Mouse (Mus musculus) heart, adult 2 months (tissue): ENCODE measurements around the gene Zdhhc6.

Experiments used
- CTCF ChIP-seq: fragments of 200-600 bp; IDR thresholded peaks from 2 replicates; pipeline ENCODE4 v1.8.1; 2022; ENCODE audit warnings: antibody characterized with exemption, mild to moderate bottlenecking, moderate library complexity
- EP300 ChIP-seq: fragments of 200-500 bp; IDR thresholded peaks from 2 replicates; pipeline ENCODE4 v1.6.1; 2011; ENCODE audit warnings: low read depth, low read length, control low read depth; ENCODE audit not compliant: insufficient read depth
- POLR2A ChIP-seq: fragments of 200-500 bp; IDR thresholded peaks from 2 replicates; pipeline ENCODE4 v1.6.1; 2011; ENCODE audit warnings: mild to moderate bottlenecking, low read depth, low read length, control low read depth; ENCODE audit not compliant: insufficient read depth

GRCm38 (mm10) chr19:55253239-55253569 lies 62.6 kb downstream of the Zdhhc6 start:
- no peak for TF ChIP-seq POLR2A
- no peak for TF ChIP-seq CTCF
- no peak for TF ChIP-seq EP300
